Mouse (Mus musculus) frontal cortex, postnatal 36 days (tissue): ENCODE results near the gene Egfr.
A peak's percentile ranks its signal among the peaks of the same experiment; 100 is the strongest.

ENCODE experiments used
- DNase-seq, 2 experiments: peaks; one replicate each; pipeline ENCODE4 v3.0.0; 2022; ENCODE audit warnings: low spot score in 2 of 2

Egfr gene

GRCm38 (mm10) chr11:16895441-16896356 is 143.7 kb downstream of the Egfr start:
- DNase-seq: peak; percentile 21 to 30

- DNase-seq: no peak
These were observed 145.7 kb downstream of the Egfr start for GRCm38 (mm10) chr11:16897681-16898080.

- no peak for DNase-seq
These were observed 148.2 kb downstream of the Egfr start for GRCm38 (mm10) chr11:16900182-16900581.

- no peak for DNase-seq
These were observed 148.8 kb downstream of the Egfr start for GRCm38 (mm10) chr11:16900653-16901416.

GRCm38 (mm10) chr11:16904302-16905011 is 152.5 kb downstream of the Egfr start:
- peak in 1 of 2 experiments; percentile 57 for DNase-seq

GRCm38 (mm10) chr11:16905012-16905332 is 153.0 kb downstream of the Egfr start:
- DNase-seq: peak in 1 of 2 experiments; percentile 33

- DNase-seq: no peak
These were observed 154.5 kb downstream of the Egfr start for GRCm38 (mm10) chr11:16906530-16906929.

- no peak for DNase-seq
These were observed 155.6 kb downstream of the Egfr start for GRCm38 (mm10) chr11:16907517-16908129.

GRCm38 (mm10) chr11:16914756-16915155 is 162.8 kb downstream of the Egfr start:
- no peak for DNase-seq

GRCm38 (mm10) chr11:16915850-16916249 is 163.8 kb downstream of the Egfr start:
- DNase-seq: no peak

- DNase-seq: no peak
These were observed 165.5 kb downstream of the Egfr start for GRCm38 (mm10) chr11:16917512-16917911.

GRCm38 (mm10) chr11:16932159-16932558 is 180.2 kb downstream of the Egfr start:
- DNase-seq: no peak

- peak in 1 of 2 experiments; percentile 33 for DNase-seq
These were observed 183.7 kb downstream of the Egfr start for GRCm38 (mm10) chr11:16935577-16936236.

- DNase-seq: peak in 1 of 2 experiments; percentile 22
These were observed 189.2 kb downstream of the Egfr start for GRCm38 (mm10) chr11:16941103-16941793.

GRCm38 (mm10) chr11:16941973-16942452 is 190.0 kb downstream of the Egfr start:
- no peak for DNase-seq

GRCm38 (mm10) chr11:16943016-16943415 is 191.0 kb downstream of the Egfr start:
- no peak for DNase-seq

- DNase-seq: peak in 1 of 2 experiments; percentile 30
These were observed 196.8 kb downstream of the Egfr start for GRCm38 (mm10) chr11:16948756-16949155.

GRCm38 (mm10) chr11:16950226-16950975 is 198.4 kb downstream of the Egfr start:
- DNase-seq: no peak

GRCm38 (mm10) chr11:16950976-16951760 is 199.2 kb downstream of the Egfr start, which contains the start of gene Fbxo48:
Gene Fbxo48 (plus strand): TSS chr11:16951375.
- peak; percentile 93 to 96 for DNase-seq
